Mouse (Mus musculus): ENCODE measurements around the gene Ascc2. TPM values are rescaled to one million over a fixed set of nuclear protein-coding genes. Genes with fewer than 3 reads are reported as not detected.
"Not testable (repeated sequence)": the region's sequence is repeated elsewhere in the genome, so short reads cannot be mapped to it uniquely, and the experiment has no call there.

Ascc2 gene
- polyA plus RNA-seq, 2 experiments = 32.6 to 33.3 TPM

GRCm38 (mm10) chr11:4638261-4638660, 714 bp downstream of the Ascc2 start:
- Histone ChIP-seq H3K4me1 (ENCODE audit: control insufficient read depth, insufficient read depth, low read length) (peaks cover 13% of the 10 kb centered on the region), H3K4me2 (replicated peaks; ENCODE audit: low read depth, low read length, severe bottlenecking) (peak overlapping the region; percentile 67), H3K27ac (replicated peaks; ENCODE audit: low read depth, low read length) (no peak overlapping the region), H3K27me3 (ENCODE audit: control insufficient read depth, insufficient read depth, low read length) (no peaks in the 10 kb centered on the region), H3K9me3 (ENCODE audit: control insufficient read depth, low read length) (no peaks in the 10 kb centered on the region), H3K9ac (ENCODE audit: low read depth, low read length, severe bottlenecking) (peak overlapping the region; percentile 62), H3K4me3 (replicated peaks; ENCODE audit: low read length) (peak overlapping the region; percentile 85), H3K36me3 (ENCODE audit: control insufficient read depth, insufficient read depth, low read length) (peaks cover 11% of the 10 kb centered on the region)
- DNase-seq (ENCODE audit: low spot score) (no peak), ATAC-seq (ENCODE audit: low FRiP score, low read depth) (no peak)
- 18% methylated on average over 7 of the region's 7 CpGs for WGBS
- TF ChIP-seq POLR2A (IDR thresholded peaks at IDR 0.05; ENCODE audit: borderline replicate concordance, extremely low read depth, insufficient read depth, insufficient read length) = no peak

DNA sequence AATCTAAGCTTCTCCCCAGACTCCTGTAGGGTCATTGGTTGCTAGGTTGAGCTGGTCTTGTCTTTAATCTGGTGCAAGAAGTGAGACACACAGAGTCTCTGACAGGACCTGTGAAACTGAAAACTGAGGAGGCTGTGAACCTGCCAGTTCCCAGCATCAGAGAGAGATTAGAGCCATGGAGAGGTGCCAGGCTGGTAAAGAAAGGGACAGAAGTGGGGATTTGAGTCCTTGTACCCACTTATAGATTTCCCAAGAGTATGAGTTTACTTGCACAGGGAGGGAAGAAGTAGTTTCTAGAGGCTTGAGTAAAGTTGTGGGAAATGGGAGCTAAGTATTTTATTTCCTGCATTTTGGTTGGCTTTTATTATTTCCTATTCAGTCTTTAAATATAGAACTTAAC, 3.6 kb downstream of the Ascc2 start:
- Histone ChIP-seq H3K4me1 (ENCODE audit: control insufficient read depth, insufficient read depth, low read length) (peaks cover 13% of the 10 kb centered on the region), H3K9ac (ENCODE audit: low read depth, low read length, severe bottlenecking) (no peak overlapping the region), H3K4me2 (replicated peaks; ENCODE audit: low read depth, low read length, severe bottlenecking) (no peak overlapping the region), H3K27ac (replicated peaks; ENCODE audit: low read depth, low read length) (no peak overlapping the region), H3K36me3 (ENCODE audit: control insufficient read depth, insufficient read depth, low read length) (peaks cover 21% of the 10 kb centered on the region), H3K9me3 (ENCODE audit: control insufficient read depth, low read length) (no peaks in the 10 kb centered on the region), H3K4me3 (replicated peaks; ENCODE audit: low read length) (no peak overlapping the region), H3K27me3 (ENCODE audit: control insufficient read depth, insufficient read depth, low read length) (no peaks in the 10 kb centered on the region)
- no peak for TF ChIP-seq POLR2A (IDR thresholded peaks at IDR 0.05; ENCODE audit: borderline replicate concordance, extremely low read depth, insufficient read depth, insufficient read length)
- DNase-seq (ENCODE audit: low spot score) (no peak), ATAC-seq (ENCODE audit: low FRiP score, low read depth) (no peak)

GRCm38 (mm10) chr11:4643722-4644121, 6.2 kb downstream of the Ascc2 start:
- WGBS = 70% methylated on average over 5 of the region's 5 CpGs
- Histone ChIP-seq H3K9me3 (ENCODE audit: control insufficient read depth, low read length) (no peaks in the 10 kb centered on the region), H3K27ac (replicated peaks; ENCODE audit: low read depth, low read length) (no peak overlapping the region), H3K4me3 (replicated peaks; ENCODE audit: low read length) (no peak overlapping the region), H3K27me3 (ENCODE audit: control insufficient read depth, insufficient read depth, low read length) (no peaks in the 10 kb centered on the region), H3K4me2 (replicated peaks; ENCODE audit: low read depth, low read length, severe bottlenecking) (no peak overlapping the region), H3K4me1 (ENCODE audit: control insufficient read depth, insufficient read depth, low read length) (peaks cover under 1% of the 10 kb centered on the region; the same call in 1 of the 2 replicates), H3K9ac (ENCODE audit: low read depth, low read length, severe bottlenecking) (no peak overlapping the region), H3K36me3 (ENCODE audit: control insufficient read depth, insufficient read depth, low read length) (peaks cover 43% of the 10 kb centered on the region)
- no peak for DNase-seq (ENCODE audit: low spot score)
- no peak for ATAC-seq (ENCODE audit: low FRiP score, low read depth)
- no peak for TF ChIP-seq POLR2A (IDR thresholded peaks at IDR 0.05; ENCODE audit: borderline replicate concordance, extremely low read depth, insufficient read depth, insufficient read length)

DNA sequence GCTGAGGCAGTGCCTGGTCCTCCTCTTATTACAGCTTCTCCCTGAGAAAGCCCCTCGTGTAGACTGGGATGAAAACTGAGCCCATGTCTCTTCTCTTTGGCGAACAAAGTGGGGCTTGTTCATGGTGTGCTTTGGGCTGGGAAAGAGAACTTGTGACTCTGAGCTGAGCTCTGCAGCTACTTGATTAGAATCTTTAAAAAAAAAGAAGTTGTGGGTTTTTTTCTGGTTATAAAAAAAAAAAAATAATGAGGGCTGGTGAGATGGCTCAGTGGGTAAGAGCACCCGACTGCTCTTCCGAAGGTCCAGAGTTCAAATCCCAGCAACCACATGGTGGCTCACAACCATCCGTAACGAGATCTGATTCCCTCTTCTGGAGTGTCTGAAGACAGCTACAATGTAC, 7.6 kb downstream of the Ascc2 start:
- not testable (repeated sequence) for ATAC-seq (ENCODE audit: low FRiP score, low read depth); H3K4me2 ChIP-seq (replicated peaks; ENCODE audit: low read depth, low read length, severe bottlenecking); H3K27ac ChIP-seq (replicated peaks; ENCODE audit: low read depth, low read length); H3K4me1 ChIP-seq (ENCODE audit: control insufficient read depth, insufficient read depth, low read length); H3K9me3 ChIP-seq (ENCODE audit: control insufficient read depth, low read length); H3K9ac ChIP-seq (ENCODE audit: low read depth, low read length, severe bottlenecking); DNase-seq (ENCODE audit: low spot score); H3K27me3 ChIP-seq (ENCODE audit: control insufficient read depth, insufficient read depth, low read length); H3K4me3 ChIP-seq (replicated peaks; ENCODE audit: low read length)
- WGBS = 88% methylated on average over 4 of the region's 6 CpGs
- H3K36me3 ChIP-seq (ENCODE audit: control insufficient read depth, insufficient read depth, low read length) = peaks cover 55% of the 10 kb centered on the region

- TF ChIP-seq POLR2A (IDR thresholded peaks at IDR 0.05; ENCODE audit: borderline replicate concordance, extremely low read depth, insufficient read depth, insufficient read length) = no peak
- H3K9me3 ChIP-seq (ENCODE audit: control insufficient read depth, low read length) = no peaks in the 10 kb centered on the region
- H3K4me3 ChIP-seq (replicated peaks; ENCODE audit: low read length) = no peak overlapping the region
- H3K4me1 ChIP-seq (ENCODE audit: control insufficient read depth, insufficient read depth, low read length) = no peaks in the 10 kb centered on the region
- WGBS = 76% methylated on average over 9 of the region's 9 CpGs
- H3K27me3 ChIP-seq (ENCODE audit: control insufficient read depth, insufficient read depth, low read length) = no peaks in the 10 kb centered on the region
- H3K9ac ChIP-seq (ENCODE audit: low read depth, low read length, severe bottlenecking) = no peak overlapping the region
- ATAC-seq (ENCODE audit: low FRiP score, low read depth) (no peak; the same call in 1 of the 2 replicates), DNase-seq (ENCODE audit: low spot score) (no peak)
- H3K36me3 ChIP-seq (ENCODE audit: control insufficient read depth, insufficient read depth, low read length) = peaks cover 53% of the 10 kb centered on the region
- H3K4me2 ChIP-seq (replicated peaks; ENCODE audit: low read depth, low read length, severe bottlenecking) = no peak overlapping the region
- H3K27ac ChIP-seq (replicated peaks; ENCODE audit: low read depth, low read length) = no peak overlapping the region
Measured at GRCm38 (mm10) chr11:4646409-4646808, 8.9 kb downstream of the Ascc2 start.

DNA sequence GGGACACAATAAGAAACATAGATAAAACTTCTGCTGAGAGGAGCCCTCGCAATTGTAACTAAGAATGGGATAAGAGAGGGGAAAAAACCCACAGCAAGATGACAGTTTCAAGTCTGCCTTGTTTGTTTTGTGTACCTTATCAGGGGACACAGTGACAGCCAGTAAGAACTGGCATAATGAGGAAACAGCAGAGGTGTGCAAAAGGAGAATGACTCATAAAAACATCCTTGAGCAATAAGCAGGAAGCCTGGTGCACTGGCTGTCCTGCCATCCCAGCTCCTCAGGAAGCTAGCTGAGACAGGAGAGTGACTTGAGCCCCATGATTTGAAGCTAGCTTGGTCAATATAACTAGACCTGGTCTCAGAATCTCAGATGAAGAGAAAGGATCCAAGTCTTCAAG, 22.3 kb downstream of the Ascc2 start:
- no peak for DNase-seq (ENCODE audit: low spot score)
- 87% methylated on average over 1 of the region's 1 CpGs for WGBS
- Histone ChIP-seq H3K36me3 (ENCODE audit: control insufficient read depth, insufficient read depth, low read length) (peaks cover 59% of the 10 kb centered on the region), H3K4me2 (replicated peaks; ENCODE audit: low read depth, low read length, severe bottlenecking) (no peak overlapping the region), H3K27ac (replicated peaks; ENCODE audit: low read depth, low read length) (no peak overlapping the region), H3K9ac (ENCODE audit: low read depth, low read length, severe bottlenecking) (no peak overlapping the region), H3K4me3 (replicated peaks; ENCODE audit: low read length) (no peak overlapping the region), H3K4me1 (ENCODE audit: control insufficient read depth, insufficient read depth, low read length) (no peaks in the 10 kb centered on the region), H3K27me3 (ENCODE audit: control insufficient read depth, insufficient read depth, low read length) (no peaks in the 10 kb centered on the region), H3K9me3 (ENCODE audit: control insufficient read depth, low read length) (no peaks in the 10 kb centered on the region)
- no peak for TF ChIP-seq POLR2A (IDR thresholded peaks at IDR 0.05; ENCODE audit: borderline replicate concordance, extremely low read depth, insufficient read depth, insufficient read length)
- no peak for ATAC-seq (ENCODE audit: low FRiP score, low read depth)
